Mouse (Mus musculus): ENCODE measurements at regions not wholly inside any gene's neighbourhood (a gene's known extent, or its start where the extent isn't known, plus 50 kb on each side); places are given as distances from the start of the nearest gene placed in this dataset.

GRCm38 (mm10) chr2:75403791-75404190 lies 255.3 kb upstream of the Hnrnpa3 start:
- TF ChIP-seq CTCF (IDR thresholded peaks at IDR 0.05; ENCODE audit: low read depth) (no peak), EP300 (optimal IDR thresholded peaks at IDR 0.05) (no peak)

All from stomach, postnatal 0 days (tissue).